Mouse (Mus musculus) embryonic facial prominence, embryonic 10.5 days (tissue): ENCODE results near the gene Fank1. TPM values are rescaled to one million over a fixed set of nuclear protein-coding genes. Genes with fewer than 3 reads are reported as not detected.

Experiments
- DNase-seq: peaks from one replicate; pipeline ENCODE4 v3.0.0-alpha.2; 2017; ENCODE audit warnings: low spot score
- H3K27ac ChIP-seq: fragments of 300-500 bp; sonication (generic); replicated peaks from 2 replicates; pipeline ENCODE4 v1.5.1; 2016; ENCODE audit warnings: mild to moderate bottlenecking
- H3K27me3 ChIP-seq: fragments of 300-500 bp; sonication (generic); replicated peaks from 2 replicates; pipeline ENCODE4 v1.6.1; 2016; ENCODE audit warnings: low read depth, mild to moderate bottlenecking; ENCODE audit not compliant: poor library complexity, severe bottlenecking
- H3K36me3 ChIP-seq: fragments of 300-500 bp; sonication (generic); replicated peaks from 2 replicates; pipeline ENCODE4 v1.6.1; 2016; ENCODE audit warnings: mild to moderate bottlenecking, moderate library complexity
- H3K4me1 ChIP-seq: fragments of 300-500 bp; sonication (generic); 2 replicates; pipeline ENCODE4 v1.6.1; 2016
- H3K4me3 ChIP-seq: fragments of 300-500 bp; sonication (generic); 2 replicates; pipeline ENCODE4 v1.5.1; 2016; ENCODE audit warnings: mild to moderate bottlenecking, moderate library complexity
- H3K9me3 ChIP-seq: fragments of 300-500 bp; sonication (generic); 2 replicates; pipeline ENCODE4 v1.6.1; 2016; ENCODE audit warnings: mild to moderate bottlenecking
- WGBS: fragments of 180-500 bp; shearing (Covaris S2); methylation state at CpG from one replicate; pipeline ENCODE4 v1.1.7; 2016; 5-methylcytosine and 5-hydroxymethylcytosine counted together
- polyA plus RNA-seq: library from polyadenylated mRNA; unstranded; fragments of >200 nt; fragmentation: Nextera tagmentation; extraction: Ambion mirVana; gene quantifications from 2 replicates; pipeline ENCODE4 v1.2.1, GENCODE M21; 2016

Fank1 gene
- polyA plus RNA-seq, 1 experiment from 2014 or later, result 0.36 TPM

DNA sequence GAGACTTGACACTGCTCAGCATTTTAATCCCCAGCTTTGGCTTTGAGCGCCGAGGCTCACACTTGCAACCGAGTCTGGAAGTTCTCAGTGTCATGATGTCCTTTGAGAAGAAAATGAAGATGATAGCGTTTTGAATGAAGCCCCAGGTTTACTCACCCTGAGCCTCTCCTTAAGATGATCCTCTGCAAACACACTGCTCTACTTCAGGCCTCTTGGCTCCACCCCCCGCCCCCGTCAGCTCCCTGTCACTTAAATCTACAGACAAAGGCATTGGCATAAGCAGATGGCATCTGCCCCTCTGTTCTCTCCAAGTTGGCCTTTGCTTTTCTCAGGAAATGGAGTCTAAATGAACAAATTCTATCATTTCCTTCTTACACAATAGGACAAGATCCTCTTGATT is 147.3 kb downstream of the Fank1 start:
- H3K4me3 ChIP-seq, result no peak overlapping the region
- 75% methylated on average over 6 of the region's 6 CpGs for WGBS
- H3K27me3 ChIP-seq, result no peaks in the 10 kb centered on the region
- no peaks in the 10 kb centered on the region for H3K4me1 ChIP-seq
- no peak for DNase-seq
- no peaks in the 10 kb centered on the region for H3K9me3 ChIP-seq
- H3K36me3 ChIP-seq, result no peaks in the 10 kb centered on the region
- H3K27ac ChIP-seq, result no peak overlapping the region

DNA sequence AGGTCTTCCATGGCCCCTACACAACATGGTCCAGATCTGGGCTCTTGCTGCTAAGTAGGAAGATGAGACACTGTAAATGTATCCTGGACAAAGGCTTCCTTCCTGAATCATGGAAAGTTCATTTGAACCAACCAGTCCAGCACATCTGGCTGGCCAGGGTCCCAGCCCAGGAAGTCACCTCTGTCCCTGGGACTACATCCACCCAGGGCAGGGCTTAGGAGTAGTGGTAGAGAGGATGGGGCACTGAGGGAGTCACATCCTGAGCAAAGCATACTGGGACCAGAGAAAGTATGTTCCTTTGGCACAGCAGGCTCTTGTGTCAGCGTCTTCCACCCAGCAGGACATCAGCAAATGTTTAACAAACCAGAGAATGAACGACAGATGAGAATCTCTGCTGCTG is 149.1 kb downstream of the Fank1 start:
- H3K27me3 ChIP-seq, result no peaks in the 10 kb centered on the region
- no peaks in the 10 kb centered on the region for H3K9me3 ChIP-seq
- DNase-seq, result no peak
- H3K4me1 ChIP-seq, result no peaks in the 10 kb centered on the region
- no peaks in the 10 kb centered on the region for H3K36me3 ChIP-seq
- no peak overlapping the region for H3K27ac ChIP-seq
- 64% methylated on average over 2 of the region's 2 CpGs for WGBS
- no peak overlapping the region for H3K4me3 ChIP-seq

DNA sequence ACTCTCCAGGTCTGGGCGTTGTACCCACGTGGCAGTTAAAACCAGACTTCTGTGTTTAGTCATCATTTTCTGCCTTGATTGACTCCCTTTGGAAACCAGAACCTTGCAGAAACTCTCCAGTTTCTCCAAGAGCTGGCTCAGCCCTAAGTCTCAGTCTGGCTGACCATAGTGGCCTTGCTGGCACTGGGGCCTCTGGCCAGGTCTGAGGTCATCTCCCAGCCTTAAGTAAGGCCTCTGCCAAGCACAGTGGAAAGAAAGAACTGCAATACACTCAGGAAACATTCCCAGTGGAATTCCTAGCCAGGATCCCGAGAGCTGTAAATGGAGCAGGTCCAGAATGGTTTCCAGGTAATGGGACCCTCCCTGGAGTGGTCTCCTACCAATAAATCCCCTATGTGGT is 152.3 kb downstream of the Fank1 start:
- no peaks in the 10 kb centered on the region for H3K36me3 ChIP-seq
- no peak overlapping the region for H3K4me3 ChIP-seq
- WGBS, result 90% methylated on average over 3 of the region's 3 CpGs
- no peak overlapping the region for H3K27ac ChIP-seq
- H3K27me3 ChIP-seq, result no peaks in the 10 kb centered on the region
- no peaks in the 10 kb centered on the region for H3K9me3 ChIP-seq
- DNase-seq, result no peak
- H3K4me1 ChIP-seq, result peaks cover 10% of the 10 kb centered on the region; the same call in 1 of the 2 replicates

Other genes with a start within 250 kb of the Fank1 start
- gene Tex36, start 174.7 kb upstream of the Fank1 start, polyA plus RNA-seq, result not detected in 2 replicates
- 27.0 and 29.7 TPM in 2 replicates for gene Edrf1, start 139.3 kb upstream of the Fank1 start, polyA plus RNA-seq
- 0.07 and 0.15 TPM in 2 replicates for gene Mmp21, start 96.8 kb upstream of the Fank1 start, polyA plus RNA-seq
- gene Bccip, start 67.5 kb upstream of the Fank1 start, polyA plus RNA-seq, result 194 and 216 TPM in 2 replicates
- 32.2 and 32.8 TPM in 2 replicates for gene Uros, start 66.8 kb upstream of the Fank1 start, polyA plus RNA-seq
- 34.9 and 38.5 TPM in 2 replicates for gene Dhx32, start 5.9 kb downstream of the Fank1 start, polyA plus RNA-seq